Mouse (Mus musculus): ENCODE results near the gene Emid1.

Gene Emid1

DNA sequence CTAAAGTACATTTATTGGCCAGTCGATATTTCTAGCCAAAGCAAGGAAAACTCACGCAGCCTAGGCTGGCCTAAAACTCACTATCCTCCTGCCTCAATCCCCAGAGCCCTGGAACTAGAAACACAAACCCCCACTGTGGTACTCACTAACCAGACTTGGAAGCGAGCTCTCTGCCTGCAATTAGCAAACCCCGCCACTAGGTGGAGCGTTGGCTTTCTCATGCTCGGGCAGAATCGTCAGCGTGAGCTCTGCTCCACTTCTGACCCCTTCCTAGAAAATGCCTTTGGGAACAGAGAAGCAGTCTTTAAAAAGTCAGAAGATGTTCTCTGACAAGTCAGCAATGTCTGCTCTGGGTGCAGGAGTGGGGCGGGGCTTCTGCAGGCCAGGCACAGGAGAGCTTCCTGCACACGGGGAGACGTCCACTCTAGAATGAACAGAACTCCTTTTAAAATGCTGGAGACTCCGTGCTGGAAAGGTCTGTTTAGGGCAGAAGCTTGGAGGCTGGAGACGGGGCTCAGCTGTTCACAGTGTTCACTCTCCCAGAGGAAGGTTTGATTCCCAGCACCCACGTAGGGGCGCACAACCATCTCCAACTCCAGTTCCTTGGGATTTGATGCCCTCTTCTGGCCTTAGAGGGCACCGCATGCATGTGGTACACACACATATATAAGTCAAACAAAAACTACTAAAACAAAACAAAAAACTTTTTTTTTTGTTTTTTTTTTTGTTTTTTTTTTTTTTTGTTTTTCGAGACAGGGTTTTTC lies 8.8 kb upstream of the Emid1 start:
- peak; percentile 55 to 66 for DNase-seq

DNA sequence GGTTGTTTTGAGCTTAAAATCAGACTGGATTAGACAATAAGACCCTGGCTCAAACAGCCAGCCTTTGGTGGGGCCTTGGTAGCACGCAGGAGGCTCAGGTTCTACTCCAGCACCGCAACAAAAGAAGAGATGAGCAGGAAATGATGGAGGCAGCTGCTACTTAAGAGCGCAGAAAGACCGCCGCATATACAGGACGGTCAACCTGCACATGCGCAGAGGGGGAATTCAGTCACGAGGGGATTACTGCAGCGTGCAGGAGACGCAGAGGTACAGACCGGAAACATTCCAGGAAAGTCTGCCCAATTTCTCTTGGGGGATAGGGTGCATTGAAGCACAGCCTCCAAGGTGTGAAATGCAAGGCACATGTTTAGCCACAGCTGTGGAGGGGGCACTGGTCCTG lies 6.0 kb upstream of the Emid1 start:
- DNase-seq = no peak

GRCm38 (mm10) chr11:5154961-5155805 lies 3.1 kb upstream of the Emid1 start:
- peak; percentile 60 to 68 for DNase-seq

DNA sequence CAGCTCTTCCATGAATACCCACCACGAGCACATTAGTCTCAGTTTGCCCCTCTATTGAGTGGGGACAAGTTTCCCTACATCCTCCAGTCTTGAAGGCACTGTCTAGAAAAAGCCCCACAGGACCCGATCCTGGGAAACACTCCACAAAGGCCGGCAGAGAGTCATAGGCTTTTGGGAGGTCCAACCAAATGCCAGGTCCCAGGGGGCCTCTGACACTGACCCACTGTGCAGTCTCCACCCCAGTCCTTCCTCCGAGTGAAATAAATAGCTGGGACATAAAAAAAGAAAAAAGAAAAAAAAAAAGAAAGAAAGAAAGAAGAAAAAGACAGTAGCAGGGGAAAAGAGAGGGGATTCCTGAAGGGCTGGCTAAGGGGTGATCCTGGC lies 818 bp downstream of the Emid1 start:
- no peak for DNase-seq

- DNase-seq = no peak
Measured at GRCm38 (mm10) chr11:5150416-5151246, 1.4 kb downstream of the Emid1 start.

DNA sequence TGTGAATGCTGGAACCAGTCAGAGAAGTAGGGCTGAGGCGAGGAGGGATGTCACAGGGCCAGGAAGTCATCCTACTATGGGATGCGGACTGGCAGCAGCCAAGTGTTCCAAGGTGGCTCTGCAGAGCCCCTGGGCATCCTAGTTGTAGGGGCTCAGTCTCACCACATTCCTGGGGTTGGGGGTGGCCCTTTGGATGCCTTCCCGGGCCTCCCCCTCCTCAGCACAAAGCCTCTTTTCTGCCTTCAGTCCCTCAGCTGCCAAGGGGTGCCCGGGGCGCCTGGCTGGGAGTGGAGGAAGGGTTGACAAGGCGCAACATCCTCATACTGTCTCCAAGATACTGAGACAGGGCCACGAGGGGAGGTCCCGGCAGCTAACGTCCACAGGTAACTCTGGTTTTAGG lies 2.1 kb downstream of the Emid1 start:
- no peak for DNase-seq

- peak in 1 of 2 experiments; percentile 43 for DNase-seq
Measured at GRCm38 (mm10) chr11:5149249-5149648, 2.8 kb downstream of the Emid1 start.

GRCm38 (mm10) chr11:5145600-5145999 lies 6.5 kb downstream of the Emid1 start:
- DNase-seq = no peak

GRCm38 (mm10) chr11:5141965-5142364 lies 10.1 kb downstream of the Emid1 start:
- DNase-seq = no peak

DNA sequence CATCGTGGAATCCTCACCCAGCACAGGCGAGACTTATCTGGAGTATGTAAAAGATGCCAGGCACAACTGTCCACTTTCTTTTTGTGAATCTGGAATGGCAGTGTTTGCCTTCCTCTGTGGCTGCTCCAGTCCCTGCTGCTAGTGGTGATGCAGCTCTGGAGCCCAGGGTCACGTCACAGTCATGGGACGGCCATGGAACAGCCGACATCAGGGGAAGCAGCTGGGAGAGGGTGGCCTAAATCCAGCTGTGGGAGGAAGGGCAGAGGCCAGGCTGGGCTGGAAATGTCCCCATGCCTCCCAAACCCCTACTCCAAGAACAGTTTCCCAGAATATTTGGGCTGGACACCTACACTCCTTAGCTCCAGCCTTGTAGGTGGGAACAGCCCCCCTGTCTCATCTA lies 10.8 kb downstream of the Emid1 start:
- no peak for DNase-seq

DNA sequence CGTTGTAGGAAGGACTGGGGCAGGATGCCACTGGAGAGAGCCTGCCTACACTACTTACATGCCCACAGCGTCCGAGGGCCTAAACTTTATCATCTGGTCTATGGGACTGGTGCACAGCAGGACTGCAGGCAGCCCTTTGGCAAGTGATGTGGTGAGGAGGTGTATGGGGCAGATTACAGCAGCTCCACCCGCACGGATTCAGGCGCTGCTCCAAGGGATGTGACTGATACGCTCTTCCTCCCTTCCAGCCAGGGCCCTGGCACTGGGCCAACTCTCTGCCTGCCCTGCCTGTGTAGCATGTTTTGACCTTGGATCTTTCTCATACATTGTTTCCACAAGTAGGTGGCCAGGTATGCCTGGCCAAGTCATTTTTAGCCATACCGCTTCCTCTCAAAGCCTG lies 11.4 kb downstream of the Emid1 start:
- peak; percentile 78 to 85 for DNase-seq

- DNase-seq = no peak
Measured at GRCm38 (mm10) chr11:5139372-5139771, 12.7 kb downstream of the Emid1 start.

DNA sequence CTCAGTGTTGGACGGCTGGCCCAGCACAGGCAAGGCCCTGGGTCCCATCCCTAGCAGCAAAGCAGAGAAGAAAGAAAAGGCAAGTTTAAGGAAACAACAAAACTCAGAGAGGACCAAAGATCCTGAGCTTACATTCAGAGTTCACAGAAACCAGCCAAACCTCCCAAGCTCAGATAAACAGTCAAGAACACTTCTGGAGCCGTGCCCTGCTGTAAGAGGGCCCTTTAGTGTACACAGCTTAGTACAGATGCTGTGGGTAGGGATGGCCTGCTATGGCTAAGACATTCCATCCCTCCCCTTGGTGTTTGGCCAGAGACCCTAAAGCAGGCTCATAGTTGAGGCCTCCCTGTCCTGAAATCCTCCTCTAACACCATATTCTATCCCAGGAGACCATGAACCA lies 13.4 kb downstream of the Emid1 start:
- DNase-seq = no peak

DNA sequence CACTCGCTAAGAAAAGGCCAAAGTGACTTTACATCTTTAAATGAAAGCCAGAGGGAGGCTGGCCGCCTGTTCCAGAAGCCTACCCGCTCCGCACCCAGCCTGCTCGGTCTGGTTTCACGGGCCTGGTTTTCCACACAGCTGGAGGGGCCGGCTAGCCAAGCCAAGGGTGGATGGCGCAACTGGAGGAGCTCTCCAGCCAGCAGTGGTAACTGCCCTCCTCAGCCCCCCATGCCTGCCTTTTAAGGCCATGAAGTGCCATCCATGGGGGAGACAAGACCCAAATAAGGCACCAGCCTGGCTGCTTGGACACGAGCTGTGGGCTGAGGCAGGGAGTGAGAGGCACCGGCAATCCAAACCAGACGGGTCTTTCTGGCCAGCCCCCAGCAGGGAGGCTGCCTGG lies 16.1 kb downstream of the Emid1 start:
- no peak for DNase-seq

DNA sequence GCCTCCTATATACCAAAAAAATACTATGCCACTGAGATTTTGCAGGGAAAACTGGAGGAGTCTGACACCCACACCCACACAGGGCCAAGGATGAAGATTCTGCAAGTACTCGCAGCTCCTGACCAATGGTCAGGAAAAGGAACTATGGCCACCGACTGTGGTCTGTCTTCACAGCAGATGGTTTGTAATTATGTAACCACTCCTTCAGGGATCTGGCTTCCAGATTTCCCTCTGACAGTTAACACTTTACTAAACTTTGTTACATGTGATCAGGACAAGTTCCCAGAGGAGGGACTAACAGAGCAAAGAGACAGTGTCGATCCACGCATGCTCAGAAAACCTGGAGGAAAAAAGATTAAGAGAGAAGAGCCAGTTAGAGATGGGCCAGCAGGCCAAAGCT lies 19.3 kb downstream of the Emid1 start:
- no peak for DNase-seq

DNA sequence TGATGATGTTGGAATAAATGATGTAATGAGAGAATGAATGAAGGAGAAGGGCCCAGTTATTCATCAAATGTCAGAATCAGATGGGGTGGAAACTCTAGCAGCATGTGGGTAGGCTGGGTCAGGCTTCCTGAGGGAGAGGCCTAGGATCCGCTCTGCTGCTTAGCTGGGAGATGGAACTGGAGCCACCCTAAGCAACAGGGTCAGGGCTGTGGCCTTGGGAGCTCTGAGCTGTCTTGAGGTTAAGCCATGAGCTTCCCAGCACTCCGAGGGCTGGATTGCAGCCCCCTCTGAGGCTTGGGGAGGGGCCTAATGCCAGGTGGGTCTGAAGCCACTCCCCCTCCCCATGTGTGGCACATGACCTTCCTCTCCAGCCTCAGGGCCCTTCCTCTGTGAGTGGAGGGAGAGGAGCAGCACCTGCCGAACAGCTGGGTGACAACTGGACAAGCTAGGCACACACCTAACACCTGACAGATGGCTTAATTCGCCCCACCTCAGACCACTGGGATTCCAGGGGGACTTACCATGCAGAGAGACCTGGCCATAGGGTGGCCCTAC lies 21.9 kb downstream of the Emid1 start:
- DNase-seq = no peak

- DNase-seq = peak in 1 of 2 experiments; percentile 36
Measured at GRCm38 (mm10) chr11:5129035-5129480, 23.0 kb downstream of the Emid1 start.

- DNase-seq = no peak
Measured at GRCm38 (mm10) chr11:5125713-5126112, 26.3 kb downstream of the Emid1 start.

- peak; percentile 86 to 94 for DNase-seq
Measured at GRCm38 (mm10) chr11:5114931-5115581, 37.0 kb downstream of the Emid1 start.

GRCm38 (mm10) chr11:5113645-5114044 lies 38.4 kb downstream of the Emid1 start:
- DNase-seq = no peak

DNA sequence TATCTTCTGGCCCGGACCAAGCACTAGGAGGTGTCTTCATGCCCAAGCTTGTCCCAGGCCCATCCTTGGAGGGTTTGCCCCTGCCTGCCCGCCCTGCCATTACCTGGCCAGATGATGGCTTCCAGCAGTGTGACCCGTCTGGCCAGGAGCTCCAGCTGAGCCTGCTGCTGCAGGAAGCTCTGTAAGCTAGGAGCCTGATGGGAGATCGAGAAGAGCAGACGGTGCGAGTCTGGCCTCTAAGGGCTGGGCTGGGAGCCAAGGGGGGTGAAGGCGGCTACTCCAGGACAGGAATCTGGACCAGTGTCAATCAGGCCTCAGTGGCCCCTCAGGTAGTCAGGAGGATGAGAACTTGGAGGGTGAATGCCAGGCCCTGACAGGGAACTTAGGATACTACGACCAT lies 42.6 kb downstream of the Emid1 start:
- no peak for DNase-seq

- no peak for DNase-seq
Measured at GRCm38 (mm10) chr11:5103986-5104509, 48.0 kb downstream of the Emid1 start.
